Mouse (Mus musculus): ENCODE measurements at regions not wholly inside any gene's neighbourhood (a gene's known extent, or its start where the extent isn't known, plus 50 kb on each side); places are given as distances from the start of the nearest gene placed in this dataset.

DNA sequence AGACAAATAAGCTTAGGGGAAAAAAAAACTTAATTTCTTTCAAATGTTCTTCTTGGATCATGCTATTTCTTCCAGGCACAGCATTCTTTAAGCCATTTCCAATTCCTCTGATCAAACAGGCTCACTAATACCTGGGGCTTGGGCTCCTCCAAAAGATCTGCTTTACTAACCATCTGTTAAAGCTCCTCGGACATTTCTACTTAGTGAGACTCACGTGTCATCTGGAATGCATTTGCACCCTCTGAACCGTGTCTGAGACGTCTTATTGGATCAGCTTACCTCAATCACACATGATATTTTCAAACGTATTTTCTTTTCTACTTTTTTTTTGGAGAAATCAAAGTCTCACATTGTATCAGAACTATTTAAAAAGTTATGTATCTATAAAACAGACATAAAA, 132.4 kb downstream of the Npr3 start:
- no peak for DNase-seq (ENCODE audit: low spot score)

DNA sequence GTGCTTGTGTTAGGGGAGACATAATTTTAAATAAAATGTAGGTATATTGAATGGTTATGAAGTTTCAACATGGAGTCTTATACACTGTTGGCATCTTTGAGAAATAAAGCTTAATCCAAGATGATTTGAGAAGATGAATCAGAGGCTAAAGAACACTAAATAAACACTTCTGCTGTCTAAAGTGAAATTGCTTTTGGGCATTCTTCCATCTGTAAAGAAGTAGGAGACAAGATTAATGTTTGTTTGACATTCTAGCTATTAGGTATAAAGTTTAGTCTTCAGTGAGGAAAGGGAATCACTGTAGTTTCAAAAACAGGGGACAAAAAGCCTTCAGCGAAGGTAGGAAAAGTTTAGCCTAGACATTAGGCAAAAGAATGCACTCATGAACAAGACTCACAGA, 136.5 kb downstream of the Npr3 start:
- no peak for DNase-seq (ENCODE audit: low spot score)

DNA sequence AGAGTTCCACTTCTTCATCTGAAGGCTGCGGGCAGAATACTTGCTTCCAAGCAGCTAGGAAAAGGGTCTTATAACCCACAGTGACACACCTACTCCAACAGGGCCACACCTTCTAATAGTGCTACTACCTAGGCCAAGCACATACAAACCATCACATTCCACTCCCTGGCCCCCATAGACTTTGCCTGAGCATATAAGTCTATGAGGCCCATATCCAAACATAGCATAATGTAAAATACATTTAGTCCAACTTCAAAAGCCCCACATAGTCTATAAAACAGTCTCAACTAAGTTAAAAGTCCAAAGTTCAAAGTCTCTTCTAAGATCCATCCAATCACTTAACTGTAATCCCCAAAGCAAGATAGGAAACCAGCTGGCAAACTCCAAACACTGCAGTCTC, 149.1 kb downstream of the Npr3 start:
- DNase-seq (ENCODE audit: low spot score): no peak

DNA sequence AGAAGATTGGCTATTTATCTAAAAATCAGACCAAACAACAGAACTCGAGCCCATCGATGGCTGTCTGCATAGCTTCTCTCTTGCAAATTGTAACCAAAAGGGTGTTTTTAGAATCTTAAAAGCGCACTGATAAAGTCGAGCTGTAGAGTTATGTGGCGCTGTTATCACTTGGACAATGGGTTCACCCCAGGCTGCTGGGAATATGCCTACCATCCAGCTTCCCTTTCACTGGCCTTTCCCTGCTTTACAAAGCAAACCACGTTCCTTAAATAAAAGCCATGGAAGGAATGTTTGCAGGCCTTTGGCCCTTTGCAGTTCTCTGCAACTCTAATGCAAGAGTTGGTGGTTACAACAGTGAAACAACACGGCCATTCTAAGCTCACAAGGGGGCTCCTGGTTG, 150.3 kb downstream of the Npr3 start:
- no peak for DNase-seq (ENCODE audit: low spot score)

DNA sequence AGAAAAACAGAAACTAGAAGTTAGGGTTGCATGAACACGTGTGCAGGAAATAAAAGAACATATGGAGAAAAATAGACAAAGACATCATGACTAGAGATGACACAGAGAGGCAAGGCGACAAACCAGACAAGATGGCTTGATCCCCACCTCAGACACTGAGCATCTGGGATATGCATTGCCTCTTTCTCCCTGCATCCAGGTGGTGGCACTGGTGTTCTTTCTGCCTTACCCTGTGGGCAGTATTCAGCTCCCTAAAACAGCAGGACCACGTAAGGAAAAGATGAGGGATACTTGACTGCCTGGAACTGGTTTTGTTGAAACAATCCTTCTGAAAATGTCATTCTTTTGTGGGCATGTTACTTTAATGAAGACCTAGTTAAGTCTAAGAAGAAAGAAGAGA, 153.9 kb downstream of the Npr3 start:
- no peak for DNase-seq (ENCODE audit: low spot score)

DNA sequence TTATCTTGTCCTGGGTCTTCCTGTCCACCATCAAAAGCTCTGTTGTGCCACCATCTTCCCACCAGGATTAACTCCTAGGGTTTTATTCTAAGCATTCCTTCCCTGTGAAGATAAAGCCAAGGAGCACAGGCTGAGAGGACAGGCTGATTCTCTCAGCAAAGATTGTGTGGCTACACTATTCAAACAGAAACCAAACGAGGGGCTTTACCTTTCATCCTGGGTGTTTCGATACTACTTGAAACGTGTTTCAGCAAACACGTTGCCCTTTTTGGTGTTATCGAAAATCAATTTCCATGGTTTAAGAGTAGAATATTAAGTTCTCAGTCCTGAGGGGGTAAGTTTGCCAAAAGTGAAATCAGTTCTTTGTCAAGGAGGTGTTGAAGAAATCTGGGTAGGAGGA, 156.2 kb downstream of the Npr3 start:
- DNase-seq (ENCODE audit: low spot score): no peak

DNA sequence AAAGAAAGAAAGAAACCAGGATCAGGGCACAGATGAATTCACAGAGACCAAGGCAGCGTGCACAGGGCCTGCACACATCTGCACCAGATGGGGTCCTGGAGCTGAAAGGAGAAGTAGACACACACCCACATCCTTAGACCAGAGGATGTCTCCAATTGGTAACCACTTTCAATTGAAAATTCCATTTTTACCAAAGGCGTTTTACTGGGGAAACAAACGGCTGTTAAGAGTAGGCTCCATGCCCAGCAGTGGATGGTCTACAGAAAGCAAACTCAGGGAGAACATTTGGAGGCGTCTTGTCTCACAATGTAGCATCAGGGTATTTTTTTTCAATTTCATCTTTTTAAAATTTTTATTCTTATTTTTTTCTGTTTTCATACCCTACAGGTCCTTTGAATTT, 157.6 kb downstream of the Npr3 start:
- DNase-seq (ENCODE audit: low spot score): no peak

DNA sequence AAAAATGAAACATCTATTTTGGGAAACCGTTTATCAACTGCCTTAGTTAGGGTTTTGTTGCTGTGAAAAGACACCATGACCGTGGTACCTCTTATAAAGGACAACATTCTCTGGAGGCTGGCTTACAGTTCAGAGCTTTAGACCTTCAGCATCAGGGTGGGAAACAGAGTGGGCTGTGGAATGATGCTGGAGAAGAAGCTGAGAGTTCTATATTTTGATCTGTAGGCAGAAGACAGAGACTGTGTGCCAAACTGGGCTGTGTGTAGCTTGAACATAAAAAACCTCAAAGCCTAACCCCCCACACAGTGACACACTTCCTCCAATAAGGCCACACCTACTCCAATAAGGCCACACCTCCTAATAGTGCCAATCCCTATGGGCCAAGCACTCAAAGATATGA, 158.8 kb downstream of the Npr3 start:
- DNase-seq (ENCODE audit: low spot score): no peak

DNA sequence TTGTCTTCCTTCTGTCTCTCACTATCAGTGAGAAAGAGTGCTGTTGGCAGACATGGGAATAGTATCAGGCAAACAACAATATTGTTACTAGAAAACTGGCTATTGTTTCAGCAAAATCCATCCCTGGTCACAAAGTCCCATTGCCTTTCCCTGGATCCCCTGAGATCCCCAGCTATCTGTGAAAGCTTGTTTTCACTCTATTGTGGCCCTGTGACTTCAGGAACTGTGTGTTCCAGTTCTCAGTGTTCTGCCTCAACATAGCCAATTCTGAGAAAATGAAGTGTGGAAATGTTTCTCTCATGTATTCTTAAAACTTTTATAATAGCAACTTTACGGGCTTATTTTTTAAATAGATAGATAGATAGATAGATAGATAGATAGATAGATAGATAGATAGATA, 160.3 kb downstream of the Npr3 start:
- no peak for DNase-seq (ENCODE audit: low spot score)

DNA sequence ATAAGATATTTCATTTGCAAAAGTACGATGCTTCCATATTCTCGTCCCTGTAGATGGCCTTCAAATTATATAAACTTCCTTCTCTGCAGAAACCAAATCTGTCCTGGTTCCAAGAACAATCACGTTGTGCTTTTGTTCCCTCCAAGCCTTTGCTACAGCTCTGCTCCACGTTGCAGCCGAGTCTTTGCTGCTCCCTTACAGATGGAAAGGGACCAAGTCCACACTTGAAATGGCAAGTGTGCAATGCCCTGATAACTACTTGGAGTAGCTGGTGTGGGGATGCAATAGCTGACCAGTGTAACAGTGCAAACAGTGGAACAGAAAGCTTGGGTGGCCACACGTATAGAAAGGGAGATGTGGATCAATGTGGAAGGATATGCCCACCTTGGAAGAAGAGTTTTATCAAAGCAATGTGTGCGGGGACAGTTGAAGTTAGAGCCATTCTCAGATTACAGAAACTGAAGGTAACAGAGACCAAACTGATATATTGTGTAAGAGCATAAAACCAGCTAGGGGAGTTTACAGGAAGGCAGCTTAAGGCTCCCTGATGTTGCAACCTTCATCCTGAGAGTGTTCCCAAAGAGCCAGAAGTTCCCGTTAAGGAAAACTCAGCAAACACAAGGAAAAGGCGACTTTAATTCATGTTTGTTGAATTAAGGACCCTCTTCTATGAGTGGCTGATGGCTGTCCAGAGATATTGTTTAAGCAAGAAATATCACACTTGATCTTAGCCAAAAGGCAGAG, 161.3 kb downstream of the Npr3 start:
- DNase-seq (ENCODE audit: low spot score): no peak

DNA sequence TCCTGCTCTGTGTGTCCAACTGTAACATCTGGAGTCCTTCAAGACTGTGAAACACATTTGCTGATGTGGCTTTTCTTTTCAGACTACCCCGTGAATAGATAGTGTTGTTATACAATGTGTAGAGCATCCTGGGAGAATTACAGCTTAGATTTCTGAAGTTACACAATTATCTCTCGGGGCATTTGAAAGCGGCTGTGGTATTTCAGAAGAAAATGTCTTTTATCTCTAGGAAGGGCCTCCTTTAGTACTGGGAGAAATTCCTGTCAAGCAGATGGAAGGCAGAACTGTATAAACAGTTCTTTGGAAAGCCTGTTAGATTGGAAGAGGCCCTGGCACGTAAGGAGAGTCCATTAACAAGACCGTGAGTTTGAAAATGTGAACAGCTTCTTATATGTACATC, 162.2 kb downstream of the Npr3 start:
- DNase-seq (ENCODE audit: low spot score): no peak

DNA sequence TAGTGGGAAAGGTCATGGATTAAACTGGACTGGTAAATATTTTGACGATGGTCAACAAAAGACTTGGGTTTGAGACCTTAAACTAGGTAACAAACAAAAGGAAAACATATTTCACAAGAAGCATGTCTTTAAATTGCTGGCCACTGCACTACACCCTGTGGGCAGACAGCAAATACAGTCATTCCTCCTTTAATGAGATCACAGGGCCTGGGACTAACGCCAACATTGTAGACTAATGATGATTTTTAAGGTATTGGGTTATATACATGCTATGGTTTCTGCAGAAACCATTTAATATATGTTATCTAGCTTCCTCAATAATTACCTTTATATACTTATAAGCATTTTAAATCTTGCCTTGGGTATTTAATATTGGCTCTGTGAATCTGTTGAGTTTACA, 162.8 kb downstream of the Npr3 start:
- DNase-seq (ENCODE audit: low spot score): no peak

DNA sequence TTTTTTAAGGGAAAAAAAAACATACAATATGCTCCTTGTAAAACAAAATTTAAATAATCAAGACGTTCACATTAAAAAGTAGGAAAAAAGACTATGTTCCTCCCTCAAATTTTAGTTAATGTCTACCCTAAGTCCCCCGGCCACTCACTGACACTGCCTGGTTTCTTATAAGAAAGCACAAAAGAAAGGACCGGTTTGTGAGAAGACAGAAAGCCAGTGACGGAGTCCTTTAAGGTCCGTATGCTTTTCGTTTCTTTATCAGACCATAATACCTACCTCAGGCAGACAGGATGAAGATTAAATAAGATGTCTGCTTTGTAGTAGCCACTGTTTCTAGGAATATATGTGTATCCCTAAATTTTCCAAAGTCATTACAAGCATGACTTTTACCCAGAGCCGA, 164.3 kb downstream of the Npr3 start:
- no peak for DNase-seq (ENCODE audit: low spot score)

DNA sequence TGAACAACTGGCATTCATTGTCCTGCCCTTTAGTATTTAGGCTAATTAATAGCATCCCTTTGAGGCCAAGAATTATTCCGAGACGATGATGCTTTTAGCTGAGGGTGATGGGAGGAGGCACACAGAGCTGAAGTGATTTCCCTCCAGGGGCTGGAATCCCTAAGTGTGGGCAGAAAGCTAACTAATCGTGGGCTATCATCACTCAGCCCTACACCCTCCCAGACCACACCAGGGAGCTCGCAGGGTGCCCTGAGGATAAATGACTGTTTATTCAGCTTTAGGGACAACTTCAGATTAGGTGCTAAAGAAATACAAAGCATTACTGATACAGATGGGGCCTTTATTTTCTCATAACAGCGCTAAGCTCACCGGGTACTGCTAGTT, 164.7 kb downstream of the Npr3 start:
- DNase-seq (ENCODE audit: low spot score): no peak

DNA sequence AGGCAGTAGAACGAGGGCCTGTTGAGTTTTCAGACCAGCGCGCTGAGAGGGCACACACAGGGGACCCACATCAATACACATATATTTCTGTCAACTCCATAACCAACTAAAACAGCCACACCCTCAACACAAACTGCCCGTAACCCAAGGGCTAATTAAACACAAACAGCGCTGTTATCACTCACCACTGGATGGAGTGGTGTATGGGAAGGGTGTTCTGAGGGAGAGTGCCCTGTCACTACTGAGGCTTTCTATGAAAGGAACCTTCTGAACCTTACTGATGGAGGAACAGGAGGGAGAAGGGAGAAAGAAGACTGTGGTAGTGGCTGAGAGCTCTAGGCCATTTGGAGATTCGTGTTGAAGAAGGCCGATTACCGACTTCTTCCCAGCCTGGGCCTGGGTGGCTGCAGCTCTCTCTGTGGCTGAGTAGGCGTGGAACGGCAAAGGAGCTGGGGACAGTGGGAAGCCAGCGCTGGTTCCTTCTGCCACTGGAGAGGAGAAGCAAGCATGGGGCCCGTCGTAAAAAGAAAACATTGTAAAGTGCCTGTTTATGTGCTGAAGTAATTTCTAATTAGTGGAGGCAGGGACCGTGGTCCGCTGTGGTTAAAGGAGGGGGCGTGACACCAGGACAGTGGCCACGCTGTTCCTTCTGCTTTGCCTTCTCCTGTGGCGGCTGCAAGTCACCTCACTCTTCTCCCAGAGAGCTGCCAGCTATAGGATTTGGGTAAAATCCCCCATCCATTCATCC, 165.3 kb downstream of the Npr3 start:
- DNase-seq (ENCODE audit: low spot score): no peak

DNA sequence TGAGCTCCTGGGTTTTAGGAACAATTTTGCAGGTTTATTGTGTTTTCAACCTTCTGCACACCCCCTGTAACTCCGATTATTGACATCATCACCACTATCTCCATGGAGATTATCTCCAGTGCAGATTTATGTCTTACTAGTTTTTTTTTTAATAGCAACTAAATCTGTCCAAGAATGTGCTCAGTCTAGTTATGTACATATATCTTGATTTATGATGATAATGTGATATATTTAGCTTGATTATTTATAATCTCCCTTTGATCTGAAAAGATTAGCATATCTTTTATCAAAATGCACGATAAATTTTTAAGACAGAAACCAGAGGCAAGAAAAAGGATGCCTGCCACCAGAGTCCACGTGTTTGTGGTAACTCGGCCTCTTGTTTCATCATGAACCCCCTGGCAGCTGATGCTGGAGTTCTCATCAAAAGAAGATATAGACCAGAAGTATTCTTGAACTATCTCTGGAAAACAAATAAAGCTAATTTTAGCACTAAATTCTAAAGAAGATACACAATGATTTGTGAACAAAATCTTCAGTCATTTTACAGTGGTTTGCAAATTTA, 169.6 kb downstream of the Npr3 start:
- DNase-seq (ENCODE audit: low spot score): no peak

DNA sequence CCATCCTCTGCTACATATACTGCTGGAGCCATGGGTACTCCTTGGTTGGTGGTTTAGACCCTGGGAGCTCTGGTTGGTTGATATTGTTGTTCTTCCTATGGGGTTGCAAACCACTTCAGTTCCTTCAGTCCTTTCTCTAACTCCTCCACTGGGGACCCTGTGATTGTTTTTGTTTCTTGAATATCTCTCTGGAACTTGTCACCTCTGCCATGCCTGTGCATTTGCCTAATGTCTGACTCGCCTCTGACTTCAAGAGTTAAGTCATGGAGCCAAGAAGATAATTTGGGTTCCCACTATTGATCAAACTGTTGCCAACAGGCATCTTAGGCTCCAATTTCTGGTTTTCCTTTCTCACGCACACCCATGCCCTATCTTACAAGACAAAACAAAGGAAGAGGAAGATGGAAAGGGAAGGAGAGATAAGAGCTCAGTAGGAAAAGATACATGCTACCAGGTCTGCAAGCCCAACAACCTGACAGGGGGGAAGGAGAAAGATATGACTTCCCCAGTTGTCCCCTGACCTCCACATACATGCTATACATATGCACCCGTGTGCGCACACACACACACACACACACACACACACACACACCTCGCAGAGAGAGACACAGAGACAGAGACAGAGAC, 172.3 kb downstream of the Npr3 start:
- no peak for DNase-seq (ENCODE audit: low spot score)

DNA sequence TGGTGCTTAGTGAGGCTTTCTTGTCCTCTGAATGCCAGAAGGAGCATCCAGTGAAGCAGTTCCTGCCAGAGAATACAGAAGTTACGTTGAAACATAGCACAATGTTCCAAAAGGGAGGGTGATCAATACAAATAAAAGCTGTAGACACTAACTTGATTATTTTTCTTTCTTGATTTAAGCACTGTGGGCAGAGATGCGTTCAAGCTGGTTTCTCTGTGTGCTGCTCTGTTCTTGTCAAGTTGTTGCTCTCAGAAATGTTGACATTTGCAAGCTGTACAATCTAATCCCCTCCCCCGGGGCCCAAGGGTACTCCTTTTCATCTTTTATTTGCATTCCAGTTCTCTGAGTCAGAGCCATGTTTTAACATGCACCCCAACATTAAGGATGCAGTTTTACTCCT, 177.7 kb downstream of the Npr3 start:
- DNase-seq (ENCODE audit: low spot score): no peak

DNA sequence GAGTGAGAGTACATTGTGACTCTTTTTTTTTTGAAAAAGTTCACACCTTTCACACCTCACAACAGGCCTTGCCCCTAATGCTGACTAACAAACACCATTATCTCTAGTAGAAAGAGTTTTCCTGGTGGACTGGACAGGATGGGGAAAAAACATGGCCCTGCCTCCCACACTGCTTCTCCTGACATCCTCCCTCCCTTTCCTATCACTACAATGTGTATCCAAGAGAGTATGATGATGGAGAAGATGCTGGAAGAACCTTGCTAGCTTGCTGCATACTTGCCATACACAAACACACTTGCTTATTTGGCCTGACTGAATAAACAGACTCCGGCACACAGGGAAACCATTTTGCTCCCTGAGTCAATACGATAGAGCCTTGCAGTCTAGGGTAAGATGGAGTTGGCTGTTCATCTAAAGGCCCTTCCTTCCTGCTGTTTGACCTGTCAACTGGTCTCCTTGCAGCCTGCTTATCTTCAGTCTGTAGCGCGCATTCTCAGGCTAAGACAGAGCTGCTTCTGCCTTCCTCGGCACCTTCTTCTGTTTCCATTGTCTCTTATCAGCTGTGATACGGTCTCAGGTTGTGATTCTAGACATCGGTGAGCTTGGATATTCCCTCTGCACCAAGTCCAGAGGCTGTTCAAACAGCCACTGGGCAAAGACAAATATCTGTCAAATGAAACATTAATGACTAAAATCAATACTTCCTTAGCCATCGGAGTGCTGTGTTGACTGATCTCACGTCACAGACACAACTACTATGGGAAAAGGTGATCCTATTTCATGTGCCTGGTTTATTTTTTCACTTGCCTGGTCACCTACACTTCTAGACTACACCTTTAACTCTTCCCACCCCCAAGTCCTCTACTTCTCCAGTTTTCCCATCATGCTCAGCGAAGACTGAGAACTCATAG, 181.2 kb downstream of the Npr3 start:
- no peak for DNase-seq (ENCODE audit: low spot score)

DNA sequence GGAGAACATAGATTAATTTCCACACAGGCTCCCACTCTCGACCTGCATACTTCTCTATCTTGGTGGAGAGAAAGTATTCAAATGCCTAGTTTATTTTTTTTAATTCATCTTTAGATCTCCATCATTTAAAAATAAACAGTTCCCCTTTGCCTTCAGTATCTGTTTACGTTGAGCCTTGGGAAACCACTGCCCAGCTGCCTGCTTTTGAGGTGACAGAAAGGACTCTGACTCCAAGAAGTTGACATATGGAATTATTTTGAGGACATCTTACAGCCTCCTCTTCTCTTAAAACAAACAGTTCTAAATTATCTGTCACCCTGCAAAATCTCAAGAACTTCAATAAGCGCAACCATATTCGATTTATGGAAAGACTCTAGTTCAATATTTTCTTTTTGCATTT, 186.4 kb downstream of the Npr3 start:
- DNase-seq (ENCODE audit: low spot score): no peak

DNA sequence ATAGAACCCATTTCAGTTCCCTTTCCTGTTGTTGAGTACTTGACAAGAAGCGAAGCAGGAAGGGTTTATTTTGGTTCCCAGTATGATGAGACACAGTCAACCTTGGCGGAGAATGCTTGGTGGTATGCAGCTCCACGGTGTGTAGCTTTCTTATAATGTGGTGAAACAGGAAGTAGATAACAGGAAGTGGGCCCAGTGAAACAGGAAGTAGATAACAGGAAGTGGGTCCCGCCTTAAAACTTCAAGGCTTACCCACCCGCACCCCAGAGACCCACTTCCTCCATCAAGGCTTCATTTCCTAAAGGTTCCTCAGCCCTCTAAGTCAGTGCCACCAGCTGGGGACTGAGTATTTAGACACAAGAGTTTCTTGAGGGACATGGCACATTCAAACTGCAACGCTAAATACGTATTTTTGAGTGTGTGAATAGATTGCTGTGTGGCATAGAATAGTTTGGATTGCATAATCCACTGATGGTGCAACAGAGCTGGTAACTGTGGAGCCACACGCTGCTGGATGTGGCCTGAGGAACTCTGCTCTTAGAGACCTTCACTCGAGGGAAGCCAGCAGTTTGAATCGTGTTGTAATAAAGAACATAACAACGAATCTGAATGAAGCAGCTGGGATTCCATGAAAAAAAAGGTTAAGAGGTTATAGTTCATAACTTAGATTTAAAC, 190.8 kb downstream of the Npr3 start:
- no peak for DNase-seq (ENCODE audit: low spot score)
